Mouse (Mus musculus): Measurements from ENCODE around the gene Sesn2.
A peak's percentile ranks its signal among the peaks of the same experiment; 100 is the strongest.
"Not testable (repeated sequence)": the region's sequence is repeated elsewhere in the genome, so short reads cannot be mapped to it uniquely, and the experiment has no call there.

The Sesn2 gene

GRCm38 (mm10) chr4:132510352-132510798, at the start of gene Sesn2:
Gene Sesn2, minus strand, starts transcription at chr4:132510501.
- ATAC-seq (ENCODE audit: low TSS enrichment): peak; percentile 96

- ATAC-seq (ENCODE audit: low TSS enrichment): not testable (repeated sequence)
Measured at GRCm38 (mm10) chr4:132555550-132555949, 45.2 kb upstream of the Sesn2 start.

- 0 out of 2 replicates have a peak, but pooled peaks have one; percentile 23 for ATAC-seq (ENCODE audit: low TSS enrichment)
Measured at GRCm38 (mm10) chr4:132554653-132555052, 44.4 kb upstream of the Sesn2 start.

- ATAC-seq (ENCODE audit: low TSS enrichment): 0 out of 2 replicates have a peak, but pooled peaks have one; percentile 7
Measured at GRCm38 (mm10) chr4:132554221-132554620, 43.9 kb upstream of the Sesn2 start.

GRCm38 (mm10) chr4:132545851-132546250, 35.5 kb upstream of the Sesn2 start:
- no peak for ATAC-seq (ENCODE audit: low TSS enrichment)

- ATAC-seq (ENCODE audit: low TSS enrichment): peak; percentile 85
Measured at GRCm38 (mm10) chr4:132542724-132543123, 32.4 kb upstream of the Sesn2 start.

GRCm38 (mm10) chr4:132541413-132541812, 31.1 kb upstream of the Sesn2 start:
- no peak for ATAC-seq (ENCODE audit: low TSS enrichment)

- no peak for ATAC-seq (ENCODE audit: low TSS enrichment)
Measured at GRCm38 (mm10) chr4:132539481-132539880, 29.2 kb upstream of the Sesn2 start.

GRCm38 (mm10) chr4:132535406-132536121, 25.3 kb upstream of the Sesn2 start, which contains the start of gene Dnajc8:
Gene Dnajc8, plus strand, starts transcription at chr4:132535550.
- ATAC-seq (ENCODE audit: low TSS enrichment): peak; percentile 71

- ATAC-seq (ENCODE audit: low TSS enrichment): peak; percentile 88
Measured at GRCm38 (mm10) chr4:132532981-132533916, 22.9 kb upstream of the Sesn2 start, which contains the start of gene Atpif1. Gene Atpif1, minus strand, starts transcription at chr4:132533659.

GRCm38 (mm10) chr4:132532496-132532895, 22.2 kb upstream of the Sesn2 start:
- peak; percentile 13; the same call in 1 of the 2 replicates for ATAC-seq (ENCODE audit: low TSS enrichment)

GRCm38 (mm10) chr4:132530033-132530804, 19.9 kb upstream of the Sesn2 start:
- ATAC-seq (ENCODE audit: low TSS enrichment): no peak

- no peak for ATAC-seq (ENCODE audit: low TSS enrichment)
Measured at GRCm38 (mm10) chr4:132529344-132529743, 19.0 kb upstream of the Sesn2 start.

GRCm38 (mm10) chr4:132527917-132528522, 17.7 kb upstream of the Sesn2 start:
- no peak for ATAC-seq (ENCODE audit: low TSS enrichment)

GRCm38 (mm10) chr4:132526678-132527077, 16.4 kb upstream of the Sesn2 start:
- no peak for ATAC-seq (ENCODE audit: low TSS enrichment)

GRCm38 (mm10) chr4:132524808-132525207, 14.5 kb upstream of the Sesn2 start:
- no peak; the same call in 1 of the 2 replicates for ATAC-seq (ENCODE audit: low TSS enrichment)

GRCm38 (mm10) chr4:132524321-132524741, 14.0 kb upstream of the Sesn2 start:
- no peak for ATAC-seq (ENCODE audit: low TSS enrichment)

- ATAC-seq (ENCODE audit: low TSS enrichment): no peak
Measured at GRCm38 (mm10) chr4:132519188-132519587, 8.9 kb upstream of the Sesn2 start.

GRCm38 (mm10) chr4:132518066-132518465, 7.8 kb upstream of the Sesn2 start:
- ATAC-seq (ENCODE audit: low TSS enrichment): no peak

- peak; percentile 94 for ATAC-seq (ENCODE audit: low TSS enrichment)
Measured at GRCm38 (mm10) chr4:132515369-132516155, 5.3 kb upstream of the Sesn2 start.
